Comparison of ENCODE assay signal across 12 mouse cellular contexts in the genomic region with DNA sequence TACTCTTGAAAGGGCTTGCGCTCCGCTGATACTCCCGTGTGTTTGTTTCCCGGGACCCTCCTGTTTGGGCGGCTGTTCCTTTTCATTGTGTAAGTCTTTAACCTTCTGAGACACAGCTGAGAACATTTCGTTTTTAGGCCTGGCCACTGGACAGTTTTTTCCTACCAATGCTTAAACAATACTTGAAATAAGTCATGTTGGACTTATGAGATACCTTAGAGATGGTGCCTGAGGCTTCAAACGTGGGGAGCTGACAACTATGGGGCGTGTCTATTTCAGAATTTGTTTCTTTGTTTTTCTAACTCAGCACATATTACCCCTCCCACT.
DNase-seq lines count a peak whose midpoint lies in the region; ATAC-seq lines count a peak whose summit lies in the region.
"Had no signal": no experiment of that assay in that cellular context is flagged by ENCODE, and none has a peak within 500 bp of the region (broad histone marks: within the 10 kb centered on the region; RNA-seq: fewer than 3 reads in every experiment).

No protein-coding gene starts in this region.

- peak overlapping the region; percentile 2; the same call in 1 of the 2 replicates for H3K4me3 ChIP-seq in kidney, embryonic 16.5 days (ENCODE audit: low read length)
- H3K4me3 ChIP-seq in forebrain, embryonic 13.5 days, result no peak overlapping the region
- H3K4me3 ChIP-seq in limb, embryonic 10.5 days, result peak overlapping the region; percentile 26; the same call in 1 of the 2 replicates
- H3K4me3 ChIP-seq in neural tube, embryonic 13.5 days, result peak overlapping the region; percentile 4; the same call in 1 of the 2 replicates

- H3K27me3 ChIP-seq in kidney, embryonic 16.5 days (ENCODE audit: insufficient read depth, low read length), result peaks cover 52% of the 10 kb centered on the region
- H3K27me3 ChIP-seq in forebrain, embryonic 13.5 days, result peaks cover 67% of the 10 kb centered on the region
- H3K27me3 ChIP-seq in limb, embryonic 10.5 days (ENCODE audit: low read depth, poor library complexity, severe bottlenecking), result peaks cover 36% of the 10 kb centered on the region
- peaks cover 63% of the 10 kb centered on the region for H3K27me3 ChIP-seq in neural tube, embryonic 13.5 days

- WGBS in kidney, embryonic 16.5 days, result 27% methylated on average over 8 of the region's 8 CpGs
- WGBS in forebrain, embryonic 13.5 days, result 10% methylated on average over 8 of the region's 8 CpGs
- WGBS in limb, embryonic 10.5 days, result 34% methylated on average over 8 of the region's 8 CpGs
- 23% methylated on average over 8 of the region's 8 CpGs for WGBS in neural tube, embryonic 13.5 days

- no peak for ATAC-seq in kidney, embryonic 16.5 days (ENCODE audit: low FRiP score, low TSS enrichment)
- no peak for ATAC-seq in forebrain, embryonic 13.5 days
- no peak for ATAC-seq in neural tube, embryonic 13.5 days (ENCODE audit: low read depth)
- ATAC-seq in megakaryocyte progenitor cell, adult 5-6 weeks (replicated peaks; ENCODE audit: poor library complexity), result no peak
- ATAC-seq: activated CD4-positive, CD25-positive, alpha-beta regulatory T cell, adult 4 months had no signal

- H3K4me2 ChIP-seq in kidney, embryonic 16.5 days (replicated peaks; ENCODE audit: low read depth, low read length), result peak overlapping the region; percentile 4
- H3K4me2 ChIP-seq in forebrain, embryonic 13.5 days, result peak overlapping the region; percentile 45
- peak overlapping the region; percentile 44 for H3K4me2 ChIP-seq in neural tube, embryonic 13.5 days

- no peaks in the 10 kb centered on the region for H3K9me3 ChIP-seq in kidney, embryonic 16.5 days (ENCODE audit: low read length)
- H3K9me3 ChIP-seq in forebrain, embryonic 13.5 days (replicated peaks), result no peaks in the 10 kb centered on the region
- H3K9me3 ChIP-seq in limb, embryonic 10.5 days (replicated peaks), result no peaks in the 10 kb centered on the region
- H3K9me3 ChIP-seq in neural tube, embryonic 13.5 days, result no peaks in the 10 kb centered on the region

- H3K9ac ChIP-seq in kidney, embryonic 16.5 days (replicated peaks; ENCODE audit: low read length), result no peak overlapping the region
- H3K9ac ChIP-seq in forebrain, embryonic 13.5 days, result no peak overlapping the region
- H3K9ac ChIP-seq in neural tube, embryonic 13.5 days, result no peak overlapping the region

- H3K4me1 ChIP-seq in kidney, embryonic 16.5 days (ENCODE audit: insufficient read depth, low read length), result no peaks in the 10 kb centered on the region; the same call in 1 of the 2 replicates
- peaks cover 40% of the 10 kb centered on the region for H3K4me1 ChIP-seq in forebrain, embryonic 13.5 days
- peaks cover 37% of the 10 kb centered on the region for H3K4me1 ChIP-seq in limb, embryonic 10.5 days
- peaks cover 36% of the 10 kb centered on the region for H3K4me1 ChIP-seq in neural tube, embryonic 13.5 days (replicated peaks)

- no peak for DNase-seq in kidney, adult 9 months
- no peak for DNase-seq in limb, embryonic 10.5 days (ENCODE audit: low spot score)
- DNase-seq in right cerebral cortex, adult 18-20 months, result no peak
- DNase-seq in cerebellum, postnatal 25 days, result no peak
- DNase-seq: gastrocnemius, postnatal 25 days; kidney, postnatal 4 days; lung, adult 18-20 months had no signal

- no peaks in the 10 kb centered on the region for H3K36me3 ChIP-seq in kidney, embryonic 16.5 days (ENCODE audit: insufficient read depth, low read length)
- H3K36me3 ChIP-seq in forebrain, embryonic 13.5 days (ENCODE audit: poor library complexity, severe bottlenecking), result no peaks in the 10 kb centered on the region
- H3K36me3 ChIP-seq in limb, embryonic 10.5 days, result no peaks in the 10 kb centered on the region
- H3K36me3 ChIP-seq in neural tube, embryonic 13.5 days, result no peaks in the 10 kb centered on the region

- no peak overlapping the region for H3K27ac ChIP-seq in kidney, embryonic 16.5 days (ENCODE audit: low read length)
- no peak overlapping the region for H3K27ac ChIP-seq in forebrain, embryonic 13.5 days
- H3K27ac ChIP-seq in limb, embryonic 10.5 days, result no peak overlapping the region
- no peak overlapping the region for H3K27ac ChIP-seq in neural tube, embryonic 13.5 days (replicated peaks)
